Mouse (Mus musculus): ENCODE results near the gene Cdh8.

- no peak for TF ChIP-seq CTCF (IDR thresholded peaks at IDR 0.05; ENCODE audit: borderline replicate concordance, insufficient read depth, low read depth, low read length)
- TF ChIP-seq POLR2A (IDR thresholded peaks at IDR 0.05; ENCODE audit: borderline replicate concordance, insufficient read depth, low read length), result no peak
These were observed 950 bp downstream of the Cdh8 start for GRCm38 (mm10) chr8:99415076-99415965.
